Mouse (Mus musculus) frontal cortex, postnatal 10 days (tissue): ENCODE measurements around the gene Ugt1a7c.
"Not testable (repeated sequence)": the region's sequence is repeated elsewhere in the genome, so short reads cannot be mapped to it uniquely, and the experiment has no call there.

Experiments
- DNase-seq, 2 experiments: peaks; one replicate each; pipeline ENCODE4 v3.0.0; 2022; ENCODE audit warnings: low spot score in 2 of 2, mixed read lengths in 1 of 2

The Ugt1a7c gene

DNA sequence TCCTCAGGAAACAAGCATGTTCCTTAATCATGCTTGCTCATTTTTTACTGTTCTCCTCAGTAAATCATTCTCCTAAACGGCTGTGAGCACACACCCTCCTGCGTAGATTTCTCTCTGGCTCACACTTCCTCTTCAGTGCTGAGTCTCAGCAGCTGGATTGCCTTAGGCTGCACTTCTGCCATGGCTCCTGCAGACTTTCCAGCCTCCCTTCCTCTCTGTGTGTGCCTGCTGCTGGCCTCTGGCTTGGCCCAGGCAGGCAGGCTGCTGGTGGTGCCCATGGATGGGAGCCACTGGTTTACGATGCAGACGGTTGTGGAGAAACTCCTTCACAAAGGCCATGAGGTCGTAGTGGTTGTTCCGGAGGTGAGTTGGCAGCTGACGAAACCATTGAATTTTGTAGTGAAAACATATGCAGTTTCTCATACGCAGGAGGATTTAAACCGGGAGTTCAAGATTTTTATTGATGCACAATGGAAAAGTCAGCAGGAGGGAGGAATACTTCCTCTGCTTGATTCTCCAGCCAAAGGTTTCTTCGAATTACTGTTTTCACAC, at the start of gene Ugt1a7c:
Ugt1a7c (plus strand) TSS at position 122 of the 552 bp plus-strand sequence.
- DNase-seq, result no peak

GRCm38 (mm10) chr1:88047408-88047807, 47.5 kb upstream of the Ugt1a7c start:
- not testable (repeated sequence) for DNase-seq

GRCm38 (mm10) chr1:88055088-88055487, 39.8 kb upstream of the Ugt1a7c start, which contains the start of gene Ugt1a10:
Ugt1a10 (plus strand) TSS chr1:88055388.
- DNase-seq, result no peak

DNA sequence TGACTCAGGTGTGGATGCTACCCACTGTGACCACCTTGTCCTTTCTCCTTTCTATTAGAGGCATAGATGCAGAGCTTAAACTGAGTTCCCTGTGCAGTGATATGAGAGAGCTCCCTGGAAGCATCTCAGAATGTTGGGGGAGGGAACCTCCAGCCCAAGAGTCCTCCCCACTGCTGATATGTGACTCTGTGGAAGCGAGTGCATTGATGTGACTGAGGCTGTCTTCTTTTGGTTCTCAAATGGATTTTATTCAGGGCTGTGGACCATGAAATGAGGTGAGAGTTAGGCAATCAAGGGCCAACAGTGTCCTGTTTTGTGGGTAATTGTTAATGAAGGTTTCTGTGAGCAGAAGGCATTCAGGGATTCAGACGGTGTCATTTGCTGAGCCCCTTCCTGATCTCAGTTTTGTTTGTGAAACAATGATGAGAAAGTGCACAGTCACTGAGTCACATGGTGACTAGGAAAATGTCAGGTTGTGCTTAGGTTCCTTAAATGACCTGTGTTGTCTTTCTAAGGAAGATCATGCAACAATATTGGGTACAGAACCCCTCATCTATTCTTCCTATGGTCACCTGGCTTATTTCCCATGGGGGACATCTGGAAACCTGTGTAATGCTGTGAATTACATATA, 28.3 kb upstream of the Ugt1a7c start:
- not testable (repeated sequence) for DNase-seq

DNA sequence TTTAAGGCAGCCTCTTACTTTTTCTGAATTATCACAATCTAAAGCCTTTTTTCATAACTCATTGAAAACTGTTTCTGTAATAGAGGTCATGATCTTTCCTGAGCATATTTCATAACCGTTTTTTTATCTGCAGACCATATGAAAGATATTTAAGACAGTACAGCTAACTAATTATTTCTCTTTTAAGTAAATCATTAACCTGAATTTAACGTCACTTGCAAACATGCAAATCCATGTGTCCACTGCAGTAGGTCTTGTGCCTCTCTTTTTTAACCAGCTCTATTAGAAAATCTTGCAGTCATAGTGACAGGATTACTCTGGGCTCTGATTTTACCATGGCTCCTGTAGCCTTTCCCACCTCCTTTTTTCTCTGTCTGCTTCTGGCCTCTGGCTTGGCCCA, 24.4 kb upstream of the Ugt1a7c start, which contains the start of gene Ugt1a9:
Ugt1a9 (plus strand) TSS at position 306 of the 400 bp plus-strand sequence.
- no peak for DNase-seq

- no peak for DNase-seq
These were observed 24.0 kb upstream of the Ugt1a7c start for GRCm38 (mm10) chr1:88070902-88071301.

DNA sequence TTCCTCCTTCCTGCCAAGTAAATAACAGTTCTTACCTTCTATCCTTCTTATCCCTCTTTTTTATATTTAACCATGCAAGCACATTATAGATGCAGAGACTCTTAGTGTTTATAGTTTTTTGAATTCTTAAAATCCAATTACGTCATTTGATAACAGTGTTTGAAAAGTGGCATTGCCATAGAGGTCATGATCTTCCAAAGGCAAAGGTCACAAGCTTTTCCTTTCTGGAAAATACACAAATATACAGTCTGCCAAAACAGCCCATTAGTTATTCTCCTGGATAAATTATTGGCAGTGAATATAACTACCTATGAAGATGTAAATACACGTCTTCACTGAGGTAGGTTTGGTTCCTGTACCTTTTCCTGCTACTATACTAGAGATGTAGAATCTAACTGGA, 20.4 kb upstream of the Ugt1a7c start:
- DNase-seq, result no peak

- DNase-seq, result no peak
These were observed 17.7 kb upstream of the Ugt1a7c start for GRCm38 (mm10) chr1:88077128-88077527.

GRCm38 (mm10) chr1:88081670-88082069, 13.2 kb upstream of the Ugt1a7c start:
- DNase-seq, result no peak

DNA sequence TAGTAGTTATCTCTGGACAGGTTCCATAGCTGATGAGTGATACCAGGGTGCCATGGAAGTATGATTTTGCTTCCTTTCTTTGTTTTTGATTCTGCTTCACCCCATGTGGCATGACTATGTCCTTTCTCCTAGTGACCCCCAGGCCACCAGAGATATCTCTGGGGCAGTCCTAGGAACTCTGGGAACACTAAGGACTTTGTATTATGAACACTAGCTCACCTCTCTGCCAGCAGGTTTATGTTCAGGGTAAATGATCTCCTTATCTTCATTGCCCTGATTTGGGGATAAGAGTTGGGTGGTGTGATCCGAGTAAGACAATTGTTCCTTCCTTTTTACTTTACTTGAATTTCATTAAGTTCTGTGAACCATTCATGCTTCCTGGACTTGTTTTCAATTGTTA, 8.7 kb upstream of the Ugt1a7c start:
- no peak for DNase-seq

- no peak for DNase-seq
These were observed 7.3 kb upstream of the Ugt1a7c start, which contains the start of gene Ugt1a8 for GRCm38 (mm10) chr1:88087513-88087912. Ugt1a8 (plus strand) TSS chr1:88087813.

DNA sequence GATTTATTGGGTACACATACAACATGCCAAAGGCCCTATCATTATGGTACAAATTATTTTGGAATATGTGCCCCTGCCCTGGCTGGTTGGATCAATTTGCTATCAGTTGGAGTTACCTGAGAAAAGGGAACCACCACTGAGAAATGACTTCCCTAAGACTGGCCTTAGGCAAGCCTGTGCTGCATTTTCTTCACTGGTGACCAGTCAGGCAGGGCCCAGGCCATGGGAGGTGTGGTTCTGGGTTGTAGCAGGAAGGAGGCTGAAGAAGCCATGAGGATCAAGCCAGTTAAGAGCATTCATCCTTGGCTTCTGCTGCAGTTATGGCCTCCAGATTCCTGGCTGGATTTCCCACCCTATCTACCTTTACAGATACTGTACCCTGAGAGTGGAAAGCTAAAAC, 2.5 kb upstream of the Ugt1a7c start:
- DNase-seq, result no peak

DNA sequence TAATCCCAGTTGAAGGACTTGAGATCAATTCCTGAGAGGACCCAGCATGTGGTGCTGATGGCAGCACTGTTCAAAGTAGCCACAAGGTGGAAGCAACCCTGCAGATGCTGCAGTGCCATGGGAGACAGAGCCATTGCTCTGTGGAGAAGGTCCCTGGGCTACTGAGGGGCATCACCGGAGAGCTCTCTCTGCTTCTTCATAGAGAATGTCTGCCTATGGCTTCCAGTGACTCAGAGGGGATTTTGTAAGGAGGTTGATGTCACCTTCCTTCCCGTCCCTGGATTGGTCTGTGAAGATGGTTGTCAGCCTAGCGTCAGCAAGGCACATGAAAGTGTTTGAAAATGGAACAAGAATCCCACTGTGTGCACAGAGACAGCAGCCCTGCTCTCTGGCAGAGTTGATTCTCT, 589 bp upstream of the Ugt1a7c start:
- not testable (repeated sequence) for DNase-seq

DNA sequence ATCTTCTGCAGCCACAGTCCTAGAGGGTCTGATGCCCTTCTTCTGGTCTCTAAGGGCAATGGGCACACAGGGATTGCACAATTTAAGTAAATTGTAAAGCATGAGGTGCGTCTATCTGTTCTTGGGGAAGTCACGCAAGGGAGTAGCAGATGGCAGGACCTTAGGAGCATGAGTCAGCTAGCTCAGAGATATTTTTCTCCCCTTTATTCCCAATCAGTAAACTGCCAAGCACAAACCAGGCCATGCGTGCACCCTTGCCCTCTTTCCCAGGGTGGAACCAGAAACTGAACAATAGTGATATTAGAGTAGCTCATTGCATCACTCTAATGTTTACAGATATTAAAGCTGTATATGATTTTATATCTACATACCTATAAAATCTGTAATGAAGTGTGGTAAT, 3.7 kb downstream of the Ugt1a7c start:
- not testable (repeated sequence) for DNase-seq

GRCm38 (mm10) chr1:88099691-88100090, 4.8 kb downstream of the Ugt1a7c start:
- not testable (repeated sequence) for DNase-seq

DNA sequence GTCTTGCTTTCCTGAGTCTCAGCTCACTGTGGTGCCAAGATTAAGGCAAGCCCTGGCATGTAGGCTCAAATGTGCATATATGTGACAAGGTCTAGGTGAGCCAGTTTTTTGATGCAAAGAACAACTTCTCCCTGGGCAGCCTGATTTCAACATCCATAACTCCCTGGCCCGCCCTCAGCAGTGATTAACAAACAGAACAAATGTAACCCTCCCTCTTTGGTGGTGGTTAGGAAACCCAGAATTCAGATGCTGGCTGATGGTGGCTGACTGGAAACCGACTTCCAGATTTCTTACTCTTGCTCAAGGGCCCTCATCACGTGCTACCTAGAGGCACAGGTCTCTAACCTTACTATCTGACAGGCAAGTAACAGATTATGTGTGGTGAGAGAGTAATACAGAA, 8.2 kb downstream of the Ugt1a7c start, which contains the start of gene Ugt1a6b:
Ugt1a6b (plus strand) TSS at position 234 of the 400 bp plus-strand sequence.
- not testable (repeated sequence) for DNase-seq

- not testable (repeated sequence) for DNase-seq
These were observed 9.0 kb downstream of the Ugt1a7c start for GRCm38 (mm10) chr1:88103697-88104468.

- DNase-seq, result no peak
These were observed 10.0 kb downstream of the Ugt1a7c start for GRCm38 (mm10) chr1:88104667-88105430.

DNA sequence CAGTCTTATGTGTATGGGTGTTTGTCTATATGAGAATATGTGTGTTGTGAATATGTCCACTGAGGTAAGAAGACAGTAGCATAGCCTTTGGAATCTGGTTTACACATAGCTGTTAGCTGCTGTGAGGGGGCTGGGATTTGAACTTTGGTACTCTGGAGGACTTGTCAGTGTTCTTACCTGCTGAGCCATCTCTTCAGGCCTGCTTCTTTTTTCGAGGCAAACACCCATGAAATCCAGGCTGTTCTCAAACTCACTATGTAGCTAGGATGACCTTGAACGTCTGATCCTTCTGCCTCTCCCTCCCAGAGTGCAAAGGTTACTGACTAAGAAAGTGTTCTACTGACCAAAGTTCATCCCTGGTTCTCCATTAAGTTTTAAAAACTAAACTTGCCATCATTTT, 10.8 kb downstream of the Ugt1a7c start:
- no peak for DNase-seq

DNA sequence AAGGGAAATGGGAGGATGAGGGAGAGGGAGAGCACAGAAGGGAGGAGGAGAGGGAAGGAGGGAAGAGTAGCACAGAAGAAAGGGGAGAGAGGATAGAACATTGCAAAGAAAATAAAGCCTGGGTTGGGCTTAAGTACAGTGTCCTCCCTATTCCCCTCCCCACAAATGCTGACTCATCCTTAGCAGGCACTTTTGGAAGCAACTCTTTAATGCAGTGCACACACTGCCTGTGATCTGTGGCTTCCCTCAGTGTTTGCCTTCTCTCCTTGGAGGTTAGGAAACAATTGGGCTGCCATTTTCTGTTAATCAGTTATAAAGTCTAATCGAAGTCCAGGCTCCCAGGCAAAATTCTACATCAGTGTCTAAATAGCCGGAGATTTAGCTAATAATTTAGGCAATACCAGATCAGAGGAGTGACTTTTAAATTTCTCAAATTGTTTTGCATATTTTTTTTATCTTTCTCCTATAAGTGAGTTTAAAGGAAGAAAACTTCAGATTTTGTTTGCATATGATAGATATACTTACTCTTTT, 14.2 kb downstream of the Ugt1a7c start:
- not testable (repeated sequence) for DNase-seq

DNA sequence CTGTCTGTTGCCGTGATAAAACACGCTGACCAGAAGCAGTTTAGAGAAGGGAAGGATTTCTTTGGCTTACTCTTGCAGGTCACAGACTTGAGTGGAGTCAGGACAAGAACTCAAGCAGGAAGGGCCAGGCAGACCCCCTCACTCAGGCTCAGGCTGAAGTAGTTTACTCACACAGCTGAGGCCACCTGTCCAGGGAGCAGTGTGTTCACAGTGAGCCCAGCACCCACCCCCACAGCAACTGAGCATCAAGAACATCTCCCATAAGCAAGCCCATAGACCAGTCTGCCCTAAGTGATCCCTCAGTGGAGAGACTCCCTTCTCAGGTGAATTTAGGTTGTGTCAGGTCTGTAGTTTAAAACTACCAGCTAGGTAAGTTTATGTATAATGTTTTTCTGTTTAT, 14.7 kb downstream of the Ugt1a7c start:
- not testable (repeated sequence) for DNase-seq
